In the genomic region with DNA sequence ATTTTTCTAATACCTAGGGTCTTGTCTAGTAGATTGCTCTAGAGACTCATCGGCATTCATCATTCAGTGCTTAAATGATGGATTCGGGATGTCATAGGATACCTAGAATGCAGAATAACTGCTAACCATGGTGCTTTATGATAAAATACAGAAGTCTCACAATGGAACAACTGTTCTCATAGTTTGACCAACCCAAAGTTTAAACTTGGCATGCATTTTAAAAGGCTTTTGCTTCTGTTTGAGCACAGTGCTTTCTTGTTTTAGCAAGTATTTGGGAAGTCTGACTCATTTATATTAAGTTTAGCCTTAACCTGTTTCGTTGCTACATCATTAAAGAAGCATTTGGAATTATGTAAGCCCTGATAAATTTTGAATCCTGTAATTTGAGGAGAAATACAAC, we compare ENCODE assay signal across 20 mouse cellular contexts.
DNase-seq lines count a peak whose midpoint lies in the region; ATAC-seq lines count a peak whose summit lies in the region.
"Had no signal": no experiment of that assay in that cellular context is flagged by ENCODE, and none has a peak within 500 bp of the region (broad histone marks: within the 10 kb centered on the region; RNA-seq: fewer than 3 reads in every experiment).

No protein-coding gene starts in this region.

- no peaks in the 10 kb centered on the region for H3K27me3 ChIP-seq in limb, embryonic 13.5 days
- H3K27me3 ChIP-seq in limb, embryonic 10.5 days (ENCODE audit: low read depth, poor library complexity, severe bottlenecking): no peaks in the 10 kb centered on the region
- H3K27me3 ChIP-seq: embryonic facial prominence, embryonic 13.5 days; forebrain, embryonic 12.5 days; Patski had no signal

- H3K9ac ChIP-seq in limb, embryonic 13.5 days: no peak overlapping the region
- H3K9ac ChIP-seq: embryonic facial prominence, embryonic 13.5 days; forebrain, embryonic 12.5 days had no signal

- peaks cover 20% of the 10 kb centered on the region; the same call in 1 of the 2 replicates for H3K4me1 ChIP-seq in limb, embryonic 13.5 days
- no peaks in the 10 kb centered on the region for H3K4me1 ChIP-seq in limb, embryonic 10.5 days
- H3K4me1 ChIP-seq: embryonic facial prominence, embryonic 13.5 days; forebrain, embryonic 10.5 days; forebrain, embryonic 12.5 days had no signal

- no peaks in the 10 kb centered on the region for H3K36me3 ChIP-seq in limb, embryonic 13.5 days
- H3K36me3 ChIP-seq in limb, embryonic 10.5 days: no peaks in the 10 kb centered on the region
- H3K36me3 ChIP-seq: embryonic facial prominence, embryonic 13.5 days; forebrain, embryonic 10.5 days; forebrain, embryonic 12.5 days had no signal

- no peaks in the 10 kb centered on the region for H3K9me3 ChIP-seq in limb, embryonic 13.5 days
- H3K9me3 ChIP-seq in limb, embryonic 10.5 days (replicated peaks): no peaks in the 10 kb centered on the region
- H3K9me3 ChIP-seq: embryonic facial prominence, embryonic 13.5 days; forebrain, embryonic 10.5 days; forebrain, embryonic 12.5 days had no signal

- peak; percentile 36; the same call in 1 of the 2 replicates for ATAC-seq in limb, embryonic 13.5 days (ENCODE audit: low FRiP score, low read depth)
- ATAC-seq: activated CD4-positive, CD25-positive, alpha-beta regulatory T cell, adult 4 months; forebrain, embryonic 14.5 days; forebrain, embryonic 16.5 days; Patski had no signal

- H3K4me2 ChIP-seq in limb, embryonic 13.5 days (replicated peaks): no peak overlapping the region
- H3K4me2 ChIP-seq: embryonic facial prominence, embryonic 13.5 days; forebrain, embryonic 12.5 days had no signal

- WGBS in limb, embryonic 13.5 days: 49% methylated on average over 3 of the region's 3 CpGs
- 86% methylated on average over 3 of the region's 3 CpGs for WGBS in limb, embryonic 10.5 days

- H3K27ac ChIP-seq in limb, embryonic 13.5 days: no peak overlapping the region
- no peak overlapping the region for H3K27ac ChIP-seq in limb, embryonic 10.5 days
- H3K27ac ChIP-seq: embryonic facial prominence, embryonic 13.5 days; forebrain, embryonic 10.5 days; forebrain, embryonic 12.5 days had no signal

- no peak overlapping the region for H3K4me3 ChIP-seq in limb, embryonic 13.5 days
- H3K4me3 ChIP-seq in limb, embryonic 10.5 days: no peak overlapping the region
- H3K4me3 ChIP-seq: embryonic facial prominence, embryonic 13.5 days; forebrain, embryonic 10.5 days; forebrain, embryonic 12.5 days had no signal

- DNase-seq in limb, embryonic 10.5 days (ENCODE audit: low spot score): no peak
- DNase-seq in fibroblast of lung, adult 2 months (ENCODE audit: low read depth): peak; percentile 68
- DNase-seq in lung, adult 18-20 months: no peak
- DNase-seq in frontal cortex, adult 2 months (ENCODE audit: extremely low spot score in 1 of 2, low spot score in 1 of 2): no peak
- DNase-seq: adrenal gland, adult 8-10 months; adrenal gland, postnatal 14 days; adrenal gland, postnatal 36 days; cerebellum, adult 11-12 months; cerebellum, adult 2 months; cerebellum, adult 9-10 months; cerebellum, postnatal 10 days; cerebellum, postnatal 25 days had no signal
